Mouse (Mus musculus) bone marrow, adult 2 months (tissue): Measurements from ENCODE around the gene 4930474N05Rik.

ENCODE experiments used
- CTCF ChIP-seq: fragments of 200-500 bp; IDR thresholded peaks from 2 replicates; pipeline ENCODE4 v1.5.1; 2011; ENCODE audit warnings: low read length, control low read depth; ENCODE audit not compliant: control insufficient read depth, insufficient read depth
- POLR2A ChIP-seq: fragments of 200-500 bp; IDR thresholded peaks from 2 replicates; pipeline ENCODE4 v1.6.1; 2011; ENCODE audit warnings: low read depth, mild to moderate bottlenecking, control low read depth, low read length, borderline replicate concordance; ENCODE audit not compliant: control insufficient read depth

DNA sequence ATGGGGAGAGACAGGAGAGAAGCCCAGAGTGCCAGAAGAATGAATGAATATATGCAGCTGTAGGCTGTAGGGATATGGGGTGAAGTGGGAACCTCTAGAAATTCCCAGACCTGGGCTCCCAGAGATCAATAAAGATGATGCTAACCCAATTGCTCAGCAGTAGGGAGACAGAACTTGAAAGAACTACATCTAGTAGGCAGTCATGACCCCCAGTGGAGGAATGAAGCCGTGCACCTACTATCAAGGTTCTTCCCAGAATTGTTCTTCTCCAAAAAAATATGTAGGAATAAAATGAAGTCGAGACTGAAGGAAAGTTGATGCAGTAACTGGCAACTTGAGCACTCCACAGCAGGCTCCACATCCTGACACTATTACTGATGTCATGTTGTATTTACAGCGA, 3.8 kb downstream of the 4930474N05Rik start:
- TF ChIP-seq POLR2A (no peak), CTCF (no peak)
